Mouse (Mus musculus) embryonic fibroblast, embryonic 13.5 days (primary cell): ENCODE results near the gene Dpp6. TPM values are rescaled to one million over a fixed set of nuclear protein-coding genes. Genes with fewer than 3 reads are reported as not detected.

Source experiments
- H3K27ac ChIP-seq: 2 replicates; pipeline ENCODE4 v1.5.1; 2012; ENCODE audit warnings: low read length, control low read depth, inconsistent platforms; ENCODE audit not compliant: insufficient read depth
- H3K4me1 ChIP-seq: 2 replicates; pipeline ENCODE4 v1.6.1; 2011; ENCODE audit warnings: low read length; ENCODE audit not compliant: control insufficient read depth, insufficient read depth
- H3K4me3 ChIP-seq: 2 replicates; pipeline ENCODE4 v1.5.1; 2011; ENCODE audit warnings: mild to moderate bottlenecking, control low read depth, low read length; ENCODE audit not compliant: insufficient read depth
- CTCF ChIP-seq: IDR thresholded peaks from 2 replicates; pipeline ENCODE4 v1.5.1; 2011; ENCODE audit warnings: mild to moderate bottlenecking, control low read depth, low read length, moderate library complexity, borderline replicate concordance; ENCODE audit not compliant: insufficient read depth
- POLR2A ChIP-seq: IDR thresholded peaks from 2 replicates; pipeline ENCODE4 v1.6.1; 2011; ENCODE audit warnings: low read depth, mild to moderate bottlenecking, control low read depth, low read length, moderate library complexity
- polyA plus RNA-seq: library from polyadenylated mRNA; stranded (reverse); fragments of >200 nt; gene quantifications from 2 replicates; pipeline ENCODE4 v1.2.4, GENCODE M21; 2011; ENCODE audit warnings: low read depth; ENCODE audit not compliant: missing spikeins, insufficient read length

Dpp6 gene
- polyA plus RNA-seq, 1 experiment, result 0.14 TPM

DNA sequence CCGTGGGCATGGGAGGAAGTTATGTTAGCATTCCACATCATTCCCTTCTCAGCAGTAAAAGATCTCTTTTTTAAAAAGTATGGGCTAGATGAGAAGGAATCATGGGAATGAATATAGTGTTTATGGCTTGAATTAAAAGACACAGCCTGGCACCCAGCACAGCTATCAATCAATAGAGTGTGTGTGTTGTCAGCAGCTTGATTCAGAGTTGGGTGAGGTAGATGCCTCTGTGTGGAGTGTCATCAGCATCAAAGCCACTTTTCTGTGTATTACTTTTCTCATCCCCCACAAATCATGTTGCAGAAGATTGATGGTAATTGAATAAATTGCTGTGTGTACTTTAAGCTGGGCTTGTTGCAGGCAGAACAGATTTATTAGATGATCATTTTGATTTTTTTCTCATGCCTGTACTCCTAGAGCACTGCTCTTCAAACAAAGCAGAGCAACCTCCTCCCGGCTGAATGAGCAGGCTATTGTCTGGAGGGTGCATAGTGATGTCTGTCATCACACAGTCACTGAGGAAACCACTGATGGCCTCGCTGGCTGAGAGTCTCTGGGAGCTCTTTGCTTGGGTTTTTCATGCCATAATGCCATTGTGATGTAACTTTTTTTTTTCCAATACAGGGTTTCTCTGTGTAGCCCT lies 201.4 kb downstream of the Dpp6 start:
- no peaks in the 10 kb centered on the region for H3K4me1 ChIP-seq
- no peak overlapping the region for H3K27ac ChIP-seq
- no peak overlapping the region for H3K4me3 ChIP-seq
- no peak for TF ChIP-seq POLR2A
- no peak for TF ChIP-seq CTCF

DNA sequence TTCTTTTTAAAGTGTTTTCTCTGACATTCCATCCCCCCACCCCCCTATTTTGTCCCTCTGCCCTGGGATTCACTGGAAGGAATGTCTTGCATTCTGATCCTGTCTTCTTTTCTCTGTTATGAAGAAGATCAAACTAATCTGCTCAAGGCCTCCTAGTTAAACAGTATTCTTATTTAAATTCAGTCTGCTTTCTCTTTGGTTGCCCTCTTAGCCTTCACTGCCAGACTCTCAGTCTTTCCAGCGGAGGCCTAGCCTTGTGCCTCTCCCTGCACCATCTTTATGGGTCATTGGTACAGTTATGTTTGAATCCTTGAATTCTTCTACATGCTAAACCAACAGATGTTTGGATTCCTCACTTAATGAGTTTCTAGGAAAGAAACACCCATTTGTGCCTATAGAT lies 211.6 kb downstream of the Dpp6 start:
- Histone ChIP-seq H3K27ac (no peak overlapping the region), H3K4me1 (no peaks in the 10 kb centered on the region), H3K4me3 (no peak overlapping the region)
- TF ChIP-seq POLR2A (no peak), CTCF (no peak)

DNA sequence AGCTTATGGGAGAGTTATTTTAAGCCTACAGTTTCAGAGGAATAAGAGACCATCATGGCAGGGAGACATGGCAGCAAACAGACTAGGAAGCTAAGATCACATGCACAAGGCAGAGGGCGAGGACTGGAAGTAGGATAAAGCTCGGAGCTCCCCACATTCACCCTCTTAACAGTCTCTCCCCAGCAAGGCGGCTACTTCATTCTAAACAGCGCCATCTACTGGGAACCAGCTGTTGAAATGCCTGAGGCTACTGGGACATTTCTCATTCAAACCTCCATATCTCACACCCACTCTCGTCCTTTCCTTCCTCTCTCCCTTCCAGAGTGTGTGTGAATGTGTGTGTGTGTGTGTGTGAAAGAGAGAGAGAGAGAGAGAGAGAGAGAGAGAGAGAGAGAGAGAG lies 212.8 kb downstream of the Dpp6 start:
- H3K27ac ChIP-seq, result no peak overlapping the region
- no peak for TF ChIP-seq CTCF
- no peak for TF ChIP-seq POLR2A
- H3K4me3 ChIP-seq, result no peak overlapping the region
- no peaks in the 10 kb centered on the region for H3K4me1 ChIP-seq

DNA sequence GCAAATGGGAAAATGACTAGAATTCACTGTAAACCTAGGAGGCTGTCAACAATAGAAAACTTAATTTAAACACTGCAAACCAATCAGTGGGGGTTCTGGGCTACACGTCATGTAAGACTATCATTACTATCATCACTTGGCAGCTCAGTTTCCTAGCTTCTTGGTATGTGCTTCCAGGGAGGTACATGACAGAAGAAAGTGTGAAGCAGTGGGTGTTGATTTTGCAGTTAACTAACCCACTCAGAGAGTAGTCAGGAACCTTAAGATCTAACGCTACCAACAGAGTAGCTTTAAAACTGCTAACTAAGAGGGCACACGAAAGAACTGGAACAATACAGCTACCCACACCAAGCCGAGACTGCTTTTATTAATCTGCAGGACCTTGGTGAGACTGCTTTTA lies 217.9 kb downstream of the Dpp6 start:
- no peaks in the 10 kb centered on the region for H3K4me1 ChIP-seq
- TF ChIP-seq POLR2A (no peak), CTCF (no peak)
- H3K27ac ChIP-seq, result no peak overlapping the region
- H3K4me3 ChIP-seq, result no peak overlapping the region

DNA sequence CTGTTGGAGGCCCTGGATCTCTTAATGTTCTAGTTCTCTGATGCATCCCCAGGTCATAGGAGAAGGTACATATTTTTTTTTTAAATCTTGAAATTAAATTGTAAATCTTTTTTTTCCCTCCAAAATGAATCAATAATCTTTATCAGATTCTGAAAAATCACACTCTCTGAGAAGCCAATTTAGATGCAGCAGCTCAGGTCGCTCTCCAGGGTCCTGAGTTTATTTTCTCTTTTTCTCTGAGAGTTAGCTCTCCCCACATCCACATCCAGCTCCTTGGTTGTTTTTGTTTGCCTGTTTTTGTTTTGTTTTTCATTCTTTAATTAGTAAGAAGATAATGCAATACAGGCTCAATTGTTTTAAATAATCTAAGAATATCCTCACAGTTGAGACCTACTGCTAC lies 218.3 kb downstream of the Dpp6 start:
- no peak for TF ChIP-seq POLR2A
- no peak for TF ChIP-seq CTCF
- H3K4me1 ChIP-seq, result no peaks in the 10 kb centered on the region

DNA sequence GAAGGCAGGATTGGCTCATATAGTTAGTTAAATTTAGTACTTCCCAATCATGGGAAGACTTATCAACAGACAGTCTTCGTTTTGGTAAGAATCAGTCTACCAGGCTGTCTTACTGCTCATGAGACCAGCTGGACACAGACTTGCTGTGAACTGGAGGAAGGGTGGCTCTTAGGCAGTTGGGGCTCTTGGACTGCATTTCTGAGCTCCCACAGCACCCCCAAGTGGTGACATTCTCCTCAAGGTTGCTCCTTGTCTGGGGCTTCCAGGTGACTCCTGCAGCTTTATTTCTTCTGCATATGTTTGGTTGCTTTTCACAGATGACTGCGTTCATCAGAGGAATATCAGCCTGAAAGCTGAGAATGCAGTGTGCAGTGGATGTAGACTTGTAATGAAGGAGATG lies 218.9 kb downstream of the Dpp6 start:
- no peak overlapping the region for H3K27ac ChIP-seq
- H3K4me1 ChIP-seq, result no peaks in the 10 kb centered on the region
- H3K4me3 ChIP-seq, result no peak overlapping the region
- TF ChIP-seq POLR2A (no peak), CTCF (no peak)

More for the DNA sequence above, 218.3 kb downstream of the Dpp6 start:
- no peak overlapping the region for H3K27ac ChIP-seq
- no peak overlapping the region for H3K4me3 ChIP-seq

DNA sequence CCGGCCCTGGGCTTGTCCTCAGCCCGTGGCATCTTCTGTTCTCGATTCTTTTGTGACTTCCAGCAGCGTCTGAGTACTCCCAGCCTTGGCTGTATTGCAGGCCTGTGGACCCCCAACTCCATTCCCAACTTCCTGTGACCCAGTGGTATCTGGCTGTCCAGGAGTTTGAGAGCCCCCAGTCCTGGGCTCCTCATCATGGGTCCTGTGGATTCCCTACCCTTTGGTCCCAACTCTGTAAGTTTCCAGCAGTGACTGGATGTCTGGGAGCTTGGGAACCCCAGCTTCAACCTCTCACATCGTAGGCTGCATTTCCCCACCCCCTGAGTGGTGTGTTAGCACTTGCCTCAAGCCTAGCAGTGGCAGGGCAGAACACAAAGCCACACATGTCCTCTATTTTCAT lies 220.8 kb downstream of the Dpp6 start:
- no peaks in the 10 kb centered on the region for H3K4me1 ChIP-seq
- H3K27ac ChIP-seq, result no peak overlapping the region
- TF ChIP-seq CTCF (no peak), POLR2A (no peak)
- H3K4me3 ChIP-seq, result no peak overlapping the region

DNA sequence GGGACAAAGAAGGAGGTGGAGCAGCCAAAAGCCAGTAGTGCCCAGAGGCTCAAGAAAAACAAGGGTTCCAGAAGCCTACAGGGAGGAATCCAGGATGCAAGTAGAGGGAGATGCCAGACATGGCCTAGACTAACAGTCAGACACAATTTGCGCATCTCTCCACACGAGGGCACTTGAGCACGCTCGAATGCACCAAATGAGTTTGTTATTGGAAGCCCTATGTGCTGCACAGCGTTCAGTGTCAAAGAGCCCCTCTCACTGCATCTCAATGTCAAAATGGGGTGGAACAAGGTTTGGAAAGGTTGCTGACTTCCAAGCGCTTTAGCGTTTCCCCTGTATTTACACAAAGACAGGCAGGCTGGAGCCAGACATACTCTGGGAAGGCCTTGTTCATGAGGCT lies 231.2 kb downstream of the Dpp6 start:
- Histone ChIP-seq H3K4me3 (no peak overlapping the region), H3K4me1 (no peaks in the 10 kb centered on the region), H3K27ac (no peak overlapping the region)
- TF ChIP-seq POLR2A (no peak), CTCF (peak; percentile 63; the same call in 1 of the 2 replicates)

DNA sequence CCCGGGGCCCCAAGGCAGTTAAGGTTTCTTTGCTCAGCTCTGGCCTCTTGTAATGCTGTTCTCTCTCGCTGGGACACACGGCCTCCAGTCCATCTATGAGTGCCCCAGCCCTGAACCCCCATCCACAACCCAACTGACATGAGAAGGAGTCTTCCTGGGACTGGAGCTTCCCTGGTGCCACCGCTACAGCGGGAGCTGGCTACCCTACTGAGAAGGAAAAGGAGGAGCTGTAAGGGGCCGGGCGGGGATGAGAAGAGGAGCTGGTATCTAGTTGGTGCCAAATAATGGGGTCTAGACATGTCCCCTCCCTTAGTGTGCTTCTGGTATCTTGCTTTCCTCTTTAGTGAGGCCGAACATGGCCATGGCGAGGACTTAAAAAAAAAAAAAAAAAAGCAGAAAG lies 231.9 kb downstream of the Dpp6 start:
- H3K27ac ChIP-seq, result no peak overlapping the region
- H3K4me3 ChIP-seq, result peak overlapping the region; percentile 24; the same call in 1 of the 2 replicates
- H3K4me1 ChIP-seq, result no peaks in the 10 kb centered on the region
- no peak for TF ChIP-seq POLR2A
- TF ChIP-seq CTCF, result no peak

DNA sequence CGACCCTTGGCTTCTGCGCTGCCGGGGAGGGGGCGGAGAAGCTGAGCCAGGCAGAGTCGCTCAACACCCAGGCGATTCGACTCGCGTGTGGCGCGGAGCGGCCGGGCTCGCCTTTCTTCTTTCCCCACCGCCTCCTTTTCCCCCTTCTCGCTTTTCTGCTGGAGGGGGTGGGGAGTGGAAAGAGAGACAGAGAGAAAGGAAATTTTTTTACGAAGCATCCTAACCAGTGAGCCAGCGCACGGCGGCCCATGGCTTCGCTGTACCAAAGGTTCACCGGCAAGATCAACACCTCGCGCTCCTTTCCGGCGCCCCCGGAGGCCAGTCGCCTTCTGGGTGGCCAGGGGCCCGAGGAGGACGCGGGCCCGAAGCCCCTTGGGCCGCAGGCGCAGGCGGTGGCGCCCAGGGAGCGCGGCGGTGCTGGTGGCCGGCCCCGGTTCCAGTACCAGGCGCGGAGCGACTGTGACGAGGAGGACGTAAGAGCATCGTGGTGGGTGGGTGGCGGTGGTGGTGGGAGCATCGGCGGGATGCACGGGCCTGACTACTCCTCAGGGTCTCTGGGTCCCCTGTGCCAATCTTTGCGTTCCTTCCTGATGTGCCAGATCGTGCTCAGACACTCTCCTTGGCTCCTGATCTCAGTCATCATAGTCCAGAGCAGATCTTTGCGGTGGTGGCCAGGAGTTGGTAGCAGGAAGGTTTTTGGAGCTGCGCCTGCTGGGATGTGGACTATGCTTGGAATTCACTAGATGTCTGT lies 232.5 kb downstream of the Dpp6 start:
- no peak overlapping the region for H3K27ac ChIP-seq
- no peaks in the 10 kb centered on the region for H3K4me1 ChIP-seq
- TF ChIP-seq CTCF (no peak), POLR2A (no peak)
- peak overlapping the region; percentile 24 for H3K4me3 ChIP-seq

DNA sequence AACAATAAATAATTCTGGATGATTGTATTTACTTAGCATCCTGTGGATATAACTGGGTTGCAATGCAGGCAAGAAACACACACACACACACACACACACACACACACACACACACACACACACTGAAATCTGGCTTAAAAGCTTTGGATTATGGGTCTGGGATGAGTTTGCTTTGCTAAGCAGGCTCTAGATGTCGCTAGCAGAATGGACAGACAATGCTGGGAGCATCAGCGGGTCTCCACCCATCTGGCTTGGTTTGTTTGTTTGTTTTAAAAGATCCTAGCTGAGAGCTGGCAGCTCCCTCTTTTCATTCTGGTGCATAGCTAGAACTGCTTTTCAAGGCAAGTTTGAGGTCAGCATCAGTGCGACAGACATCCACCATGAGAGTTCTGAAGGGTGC lies 234.2 kb downstream of the Dpp6 start:
- no peak overlapping the region for H3K27ac ChIP-seq
- H3K4me3 ChIP-seq, result no peak overlapping the region
- TF ChIP-seq POLR2A (no peak), CTCF (no peak)
- no peaks in the 10 kb centered on the region for H3K4me1 ChIP-seq
